Mouse (Mus musculus) layer of hippocampus, postnatal 25 days (tissue): Measurements from ENCODE around the gene Cyp4a29. TPM values are rescaled to one million over a fixed set of nuclear protein-coding genes. Genes with fewer than 3 reads are reported as not detected.
"Not testable (repeated sequence)": the region's sequence is repeated elsewhere in the genome, so short reads cannot be mapped to it uniquely, and the experiment has no call there.

Source experiments
- DNase-seq, 2 experiments: peaks; one replicate each; pipeline ENCODE4 v3.0.0; 2022; ENCODE audit warnings: mixed read lengths in 2 of 2, low spot score in 1 of 2; ENCODE audit errors: extremely low spot score in 1 of 2
- total RNA-seq, 2 experiments: library from RNA; stranded (reverse); gene quantifications; 2 replicates each; pipeline ENCODE4 v1.2.3; 2021

Cyp4a29 gene
- total RNA-seq, result not detected

- DNase-seq, result no peak
Measured at GRCm38 (mm10) chr4:115241784-115242183, at the start of gene Cyp4a29. Cyp4a29 (plus strand) TSS chr4:115242084.

- not testable (repeated sequence) for DNase-seq
Measured at GRCm38 (mm10) chr4:115232901-115233300, 9.0 kb upstream of the Cyp4a29 start.

- no peak for DNase-seq
Measured at GRCm38 (mm10) chr4:115236462-115237096, 5.3 kb upstream of the Cyp4a29 start.

GRCm38 (mm10) chr4:115264687-115265569 is 23.0 kb downstream of the Cyp4a29 start:
- DNase-seq, result not testable (repeated sequence)

- DNase-seq, result not testable (repeated sequence)
Measured at GRCm38 (mm10) chr4:115278215-115278982, 36.5 kb downstream of the Cyp4a29 start.

- no peak for DNase-seq
Measured at GRCm38 (mm10) chr4:115280342-115280741, 38.5 kb downstream of the Cyp4a29 start.

- DNase-seq, result not testable (repeated sequence)
Measured at GRCm38 (mm10) chr4:115280779-115281178, 38.9 kb downstream of the Cyp4a29 start.

GRCm38 (mm10) chr4:115281231-115281767 is 39.4 kb downstream of the Cyp4a29 start:
- not testable (repeated sequence) for DNase-seq

- not testable (repeated sequence) for DNase-seq
Measured at GRCm38 (mm10) chr4:115298746-115299145, 56.9 kb downstream of the Cyp4a29 start, which contains the start of gene Cyp4a12a. Cyp4a12a (plus strand) TSS chr4:115299046.

Other genes starting within 250 kb of the Cyp4a29 start
- under 1 TPM; 0.23 to 0.32 TPM for gene Stil, start 241.9 kb upstream of the Cyp4a29 start, total RNA-seq
- 1 to 10 TPM; 1.1 to 1.5 TPM for gene Tal1, start 185.7 kb upstream of the Cyp4a29 start, total RNA-seq
- under 1 TPM in 1 of 2 experiments, not detected in 1; 0.71 TPM for gene Pdzk1ip1, start 153.4 kb upstream of the Cyp4a29 start, total RNA-seq
- gene Cyp4x1, start 107.8 kb upstream of the Cyp4a29 start, total RNA-seq, result 1 to 10 TPM; 7.3 to 7.8 TPM
- not detected for gene Cyp4a12a, start 57.0 kb downstream of the Cyp4a29 start, total RNA-seq
- not detected for gene Cyp4a12b, start 169.5 kb downstream of the Cyp4a29 start, total RNA-seq
- gene Cyp4a30b, start 210.5 kb downstream of the Cyp4a29 start, total RNA-seq, result not detected